Mouse (Mus musculus) adrenal gland, adult 18-20 months (tissue): ENCODE measurements around the gene Trim27. TPM values are rescaled to one million over a fixed set of nuclear protein-coding genes. Genes with fewer than 3 reads are reported as not detected.

ENCODE experiments used
- DNase-seq, 2 experiments: peaks; one replicate each; pipeline ENCODE4 v3.0.0; 2021 to 2022; ENCODE audit warnings: low spot score in 2 of 2
- total RNA-seq, 2 experiments: library from RNA; stranded (reverse); gene quantifications; 1 replicate in 1 of 2; 2 replicates in 1 of 2; pipeline ENCODE4 v1.2.3; 2021

Trim27 gene
- total RNA-seq, 2 experiments from 2014 or later, result 45.3 to 49.9 TPM

GRCm38 (mm10) chr13:21171600-21172150 is 7.6 kb upstream of the Trim27 start:
- DNase-seq, result no peak

- DNase-seq, result peak; percentile 65 to 70
Measured at GRCm38 (mm10) chr13:21172241-21173027, 6.8 kb upstream of the Trim27 start.

GRCm38 (mm10) chr13:21173072-21173471 is 6.2 kb upstream of the Trim27 start:
- DNase-seq, result peak; percentile 71 to 82

- DNase-seq, result no peak
Measured at GRCm38 (mm10) chr13:21176733-21177132, 2.5 kb upstream of the Trim27 start.

GRCm38 (mm10) chr13:21177657-21178056 is 1.6 kb upstream of the Trim27 start:
- no peak for DNase-seq

GRCm38 (mm10) chr13:21178364-21178763 is 881 bp upstream of the Trim27 start:
- DNase-seq, result no peak

- peak; percentile 75 to 80 for DNase-seq
Measured at GRCm38 (mm10) chr13:21179724-21180550, 692 bp downstream of the Trim27 start.

GRCm38 (mm10) chr13:21180551-21181530 is 1.6 kb downstream of the Trim27 start:
- peak in 1 of 2 experiments; percentile 58 for DNase-seq

- no peak for DNase-seq
Measured at GRCm38 (mm10) chr13:21181996-21182395, 2.8 kb downstream of the Trim27 start.

- DNase-seq, result no peak
Measured at GRCm38 (mm10) chr13:21183066-21183465, 3.8 kb downstream of the Trim27 start.

GRCm38 (mm10) chr13:21183661-21184060 is 4.4 kb downstream of the Trim27 start:
- no peak for DNase-seq

- DNase-seq, result no peak
Measured at GRCm38 (mm10) chr13:21185521-21185920, 6.3 kb downstream of the Trim27 start.

- DNase-seq, result no peak
Measured at GRCm38 (mm10) chr13:21195406-21196228, 16.4 kb downstream of the Trim27 start.

GRCm38 (mm10) chr13:21197721-21198120 is 18.5 kb downstream of the Trim27 start:
- DNase-seq, result no peak

GRCm38 (mm10) chr13:21198313-21198712 is 19.1 kb downstream of the Trim27 start:
- DNase-seq, result no peak

- peak in 1 of 2 experiments; percentile 32 for DNase-seq
Measured at GRCm38 (mm10) chr13:21199046-21200028, 20.1 kb downstream of the Trim27 start.

- DNase-seq, result peak; percentile 95 to 99
Measured at GRCm38 (mm10) chr13:21200043-21200999, 21.1 kb downstream of the Trim27 start.
